Mouse (Mus musculus) CH12.LX (cell line): Measurements from ENCODE around the gene Atp5g1. TPM values are rescaled to one million over a fixed set of nuclear protein-coding genes. Genes with fewer than 3 reads are reported as not detected.

Experiments
- DNase-seq: peaks from one replicate; pipeline ENCODE4 v3.0.0-alpha.2; 2013; ENCODE audit errors: extremely low read depth
- H3K27ac ChIP-seq: 2 replicates; pipeline ENCODE4 v1.5.1; 2012; ENCODE audit warnings: low read depth, mild to moderate bottlenecking, control low read depth, moderate library complexity; ENCODE audit not compliant: insufficient read depth
- H3K27me3 ChIP-seq: replicated peaks from 2 replicates; pipeline ENCODE3; 2012; ENCODE audit warnings: inconsistent platforms
- H3K36me3 ChIP-seq, 2 experiments: replicated peaks in 1 of 2; 2 replicates each; pipeline versions ENCODE3 to v1.6.1; 2012; ENCODE audit warnings: inconsistent platforms in 1 of 2, low read length in 1 of 2, mild to moderate bottlenecking in 1 of 2, mixed read lengths in 1 of 2, moderate library complexity in 1 of 2; ENCODE audit not compliant: control insufficient read depth in 1 of 2, insufficient read depth in 1 of 2
- H3K4me1 ChIP-seq, 2 experiments: 2 replicates each; pipeline ENCODE4 v1.6.1; 2012; ENCODE audit warnings: inconsistent platforms in 1 of 2, moderate library complexity in 1 of 2; ENCODE audit not compliant: insufficient read depth in 2 of 2, control insufficient read depth in 1 of 2
- H3K4me2 ChIP-seq: 2 replicates; pipeline ENCODE4 v1.6.1; 2012; ENCODE audit warnings: low read depth, mild to moderate bottlenecking, control low read depth; ENCODE audit not compliant: poor library complexity, insufficient read depth, severe bottlenecking
- H3K4me3 ChIP-seq, 3 experiments: fragments of 150-350 bp in 1 of 3; sonication (generic) in 1 of 3; replicated peaks in 1 of 3; 2 replicates each; pipeline versions ENCODE3 to v1.5.1; 2011 to 2012; ENCODE audit warnings: low read depth in 2 of 3, low read length in 2 of 3, mild to moderate bottlenecking in 2 of 3, moderate library complexity in 2 of 3, control low read depth in 1 of 3, improper control_type of control experiment in 1 of 3, inconsistent platforms in 1 of 3, mixed read lengths in 1 of 3; ENCODE audit not compliant: poor library complexity in 1 of 3
- H3K79me2 ChIP-seq: replicated peaks from 2 replicates; pipeline ENCODE4 v1.6.1; 2012; ENCODE audit warnings: mild to moderate bottlenecking, moderate library complexity; ENCODE audit not compliant: control insufficient read depth, poor library complexity, insufficient read depth, severe bottlenecking; ENCODE audit errors: extremely low read depth
- H3K9ac ChIP-seq: 2 replicates; pipeline ENCODE4 v1.6.1; 2012; ENCODE audit warnings: low read depth, mild to moderate bottlenecking, control low read depth, moderate library complexity; ENCODE audit not compliant: insufficient read depth
- H3K9me3 ChIP-seq: replicated peaks from 2 replicates; pipeline ENCODE3; 2012; ENCODE audit warnings: low read length, inconsistent platforms, mixed read lengths
- BHLHE40 ChIP-seq: IDR thresholded peaks from 2 replicates; pipeline ENCODE4 v1.6.1; 2011; ENCODE audit warnings: mild to moderate bottlenecking, low read depth, low read length, improper control_type of control experiment
- E2F4 ChIP-seq: IDR thresholded peaks from 2 replicates; pipeline ENCODE4 v1.6.1; 2011; ENCODE audit warnings: low read depth, low read length, improper control_type of control experiment; ENCODE audit not compliant: insufficient replicate concordance
- ELF1 ChIP-seq: IDR thresholded peaks from 2 replicates; pipeline ENCODE4 v1.6.1; 2014; ENCODE audit warnings: low read depth, mild to moderate bottlenecking, inconsistent platforms, low read length, improper control_type of control experiment
- EP300 ChIP-seq: IDR thresholded peaks from 2 replicates; pipeline ENCODE4 v1.6.1; 2011; ENCODE audit warnings: low read length, improper control_type of control experiment
- ETS1 ChIP-seq: conservative IDR thresholded peaks from 2 replicates; pipeline ENCODE4 v1.6.1; 2012; ENCODE audit warnings: low read depth, mild to moderate bottlenecking, inconsistent platforms, low read length, improper control_type of control experiment, moderate library complexity
- GABPA ChIP-seq: IDR thresholded peaks from 2 replicates; pipeline ENCODE4 v1.6.1; 2012; ENCODE audit warnings: low read depth, low read length, improper control_type of control experiment, inconsistent platforms; ENCODE audit not compliant: insufficient replicate concordance
- HCFC1 ChIP-seq: IDR thresholded peaks from 2 replicates; pipeline ENCODE4 v1.6.1; 2012; ENCODE audit warnings: low read depth, mild to moderate bottlenecking, inconsistent platforms, low read length, improper control_type of control experiment
- IRF4 ChIP-seq: IDR thresholded peaks from 2 replicates; pipeline ENCODE4 v1.6.1; 2014; ENCODE audit warnings: low read depth, mild to moderate bottlenecking, inconsistent platforms, low read length, improper control_type of control experiment
- JUN ChIP-seq: IDR thresholded peaks from 2 replicates; pipeline ENCODE4 v1.6.1; 2011; ENCODE audit warnings: low read depth, mild to moderate bottlenecking, low read length, improper control_type of control experiment, moderate library complexity; ENCODE audit not compliant: insufficient read depth
- JUND ChIP-seq: conservative IDR thresholded peaks from 2 replicates; pipeline ENCODE4 v1.6.1; 2011; ENCODE audit warnings: low read depth, low read length, improper control_type of control experiment
- MAFK ChIP-seq: IDR thresholded peaks from 2 replicates; pipeline ENCODE4 v1.6.1; 2011; ENCODE audit warnings: low read length, improper control_type of control experiment; ENCODE audit not compliant: insufficient replicate concordance
- MAX ChIP-seq: IDR thresholded peaks from 2 replicates; pipeline ENCODE4 v1.6.1; 2011; ENCODE audit warnings: low read length, improper control_type of control experiment
- MEF2A ChIP-seq: IDR thresholded peaks from 2 replicates; pipeline ENCODE4 v1.6.1; 2014; ENCODE audit warnings: low read depth, mild to moderate bottlenecking, inconsistent platforms, low read length, improper control_type of control experiment, borderline replicate concordance
- MXI1 ChIP-seq: IDR thresholded peaks from 2 replicates; pipeline ENCODE4 v1.6.1; 2011; ENCODE audit warnings: mild to moderate bottlenecking, low read depth, low read length, improper control_type of control experiment
- MYC ChIP-seq: IDR thresholded peaks from 2 replicates; pipeline ENCODE4 v1.6.1; 2011; ENCODE audit warnings: low read depth, mild to moderate bottlenecking, improper control_type of control experiment, low read length
- PAX5 ChIP-seq: IDR thresholded peaks from 2 replicates; pipeline ENCODE4 v1.6.1; 2012; ENCODE audit warnings: low read length, inconsistent platforms, mixed read lengths
- POLR2AphosphoS2 ChIP-seq: IDR thresholded peaks from 2 replicates; pipeline ENCODE4 v1.6.1; 2011; ENCODE audit warnings: low read depth, low read length, improper control_type of control experiment
- RAD21 ChIP-seq: IDR thresholded peaks from 2 replicates; pipeline ENCODE4 v1.6.1; 2011; ENCODE audit warnings: low read depth, mild to moderate bottlenecking, low read length, improper control_type of control experiment, moderate library complexity
- RCOR1 ChIP-seq: conservative IDR thresholded peaks from 2 replicates; pipeline ENCODE4 v1.6.1; 2012; ENCODE audit warnings: low read depth, mild to moderate bottlenecking, inconsistent platforms, low read length, improper control_type of control experiment
- SIN3A ChIP-seq: IDR thresholded peaks from 2 replicates; pipeline ENCODE4 v1.6.1; 2012; ENCODE audit warnings: low read length, improper control_type of control experiment, inconsistent platforms
- TBP ChIP-seq: conservative IDR thresholded peaks from 2 replicates; pipeline ENCODE4 v1.6.1; 2011; ENCODE audit warnings: low read depth, low read length, improper control_type of control experiment
- TCF12 ChIP-seq: IDR thresholded peaks from 2 replicates; pipeline ENCODE4 v1.6.1; 2014; ENCODE audit warnings: low read depth, mild to moderate bottlenecking, inconsistent platforms, low read length, improper control_type of control experiment
- UBTF ChIP-seq: IDR thresholded peaks from 2 replicates; pipeline ENCODE4 v1.6.1; 2012; ENCODE audit warnings: low read depth, mild to moderate bottlenecking, inconsistent platforms, low read length, improper control_type of control experiment, moderate library complexity
- ZC3H11A ChIP-seq: IDR thresholded peaks from 2 replicates; pipeline ENCODE4 v1.6.1; 2012; ENCODE audit warnings: low read depth, mild to moderate bottlenecking, inconsistent platforms, low read length, improper control_type of control experiment
- ZMIZ1 ChIP-seq: IDR thresholded peaks from 2 replicates; pipeline ENCODE4 v1.6.1; 2012; ENCODE audit warnings: low read depth, mild to moderate bottlenecking, inconsistent platforms, low read length, improper control_type of control experiment
- ZNF384 ChIP-seq: IDR thresholded peaks from 2 replicates; pipeline ENCODE4 v1.6.1; 2012; ENCODE audit warnings: low read depth, low read length, improper control_type of control experiment, inconsistent platforms
- dilution Hi-C: fragments of 300-500 bp; cut with MboI; formaldehyde crosslinking; loops from 2 replicates; pipeline ENCODE4 v1.14.3; 2020; ENCODE audit warnings: low sequenced_read_pairs; ENCODE audit not compliant: extremely low pct_unique_long_range_greater_than_20kb, extremely low pct_ligation_motif_present
- in situ Hi-C: fragments of 300-500 bp; cut with MboI; formaldehyde crosslinking; loops from 3 replicates; pipeline ENCODE4 v1.14.3; 2019; ENCODE audit warnings: low sequenced_read_pairs, low pct_ligation_motif_present, low pct_unique_long_range_greater_than_20kb, mixed read lengths
- polyA plus RNA-seq: library from polyadenylated mRNA; unstranded; fragments of >175 nt; gene quantifications from 2 replicates; pipeline ENCODE4 v1.2.1, GENCODE M21; 2012; ENCODE audit warnings: low read depth; ENCODE audit not compliant: insufficient read length
- total RNA-seq, 2 experiments: library from RNA; depleted of rRNA; stranded (reverse); fragments of 300-350 nt in 1 of 2; fragments of >200 nt in 1 of 2; gene quantifications; 2 replicates each; pipeline ENCODE4 v1.2.3; 2012 to 2014

Gene Atp5g1
- total and polyA plus RNA-seq, 3 experiments = 778 to 969 (median 851) TPM

DNA sequence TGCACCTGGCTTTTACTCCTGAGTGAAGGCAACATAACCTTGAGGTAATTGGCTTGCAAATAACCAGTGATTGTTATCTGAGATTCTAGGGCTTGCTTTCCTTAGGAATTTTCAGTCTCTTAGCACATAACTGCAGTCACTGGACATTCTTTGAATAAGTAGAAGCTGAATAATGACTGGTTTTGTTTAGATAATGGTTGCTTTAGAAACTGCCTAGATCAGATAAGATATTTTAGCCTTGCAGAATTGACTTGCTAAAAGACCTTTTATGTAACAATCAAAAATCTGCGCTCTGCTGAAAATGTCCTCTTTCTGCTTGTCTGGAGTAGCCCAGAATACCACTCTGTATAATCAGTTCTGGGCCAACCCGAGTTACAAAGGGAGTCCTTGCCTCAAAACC lies 38.6 kb upstream of the Atp5g1 start:
- Histone ChIP-seq H3K4me2 (no peak overlapping the region), H3K36me3 (no peaks in the 10 kb centered on the region), H3K27me3 (peaks cover 56% of the 10 kb centered on the region), H3K79me2 (no peaks in the 10 kb centered on the region), H3K4me3 (no peak overlapping the region), H3K4me1 (no peaks in the 10 kb centered on the region), H3K9me3 (no peaks in the 10 kb centered on the region), H3K9ac (no peak overlapping the region), H3K27ac (no peak overlapping the region)
- in situ Hi-C loops = no loop called here
- dilution Hi-C loops = no loop called here
- no peak for DNase-seq
- TF ChIP-seq ETS1 (no peak), IRF4 (no peak), ELF1 (no peak), JUND (no peak), MEF2A (no peak), JUN (no peak), MAX (no peak), TBP (no peak), MAFK (no peak), MXI1 (no peak), ZNF384 (no peak), TCF12 (no peak), EP300 (no peak), UBTF (no peak), MYC (no peak), PAX5 (no peak), RAD21 (no peak), POLR2AphosphoS2 (no peak), E2F4 (no peak), RCOR1 (no peak)

- H3K4me1 ChIP-seq = no peaks in the 10 kb centered on the region
- no peak for DNase-seq
- in situ Hi-C loops = no loop called here
- no peaks in the 10 kb centered on the region for H3K79me2 ChIP-seq
- H3K4me2 ChIP-seq = no peak within 1 kb of the TSS
- no peak within 1 kb of the TSS for H3K27ac ChIP-seq
- dilution Hi-C loops = no loop called here
- H3K36me3 ChIP-seq = no peaks in the 10 kb centered on the region
- H3K27me3 ChIP-seq = peaks cover 61% of the 10 kb centered on the region
- TF ChIP-seq JUND (no peak), POLR2AphosphoS2 (no peak), HCFC1 (no peak), GABPA (no peak), BHLHE40 (no peak), MYC (no peak), RCOR1 (no peak), SIN3A (no peak), JUN (no peak), MEF2A (no peak), ZMIZ1 (no peak), ZC3H11A (no peak), RAD21 (no peak), ZNF384 (no peak), MAFK (no peak)
- no peaks in the 10 kb centered on the region for H3K9me3 ChIP-seq
- no peak within 1 kb of the TSS for H3K4me3 ChIP-seq
- no peak within 1 kb of the TSS for H3K9ac ChIP-seq
These were observed 36.3 kb upstream of the Atp5g1 start, which contains the start of gene Calcoco2 for GRCm38 (mm10) chr11:96111751-96112150. Gene Calcoco2, minus strand, starts transcription at chr11:96111964.
